Comparison of ENCODE assay signal across 21 mouse cellular contexts in genomic region chr1:130800602-130801001, GRCm38 (mm10). TPM values are rescaled to one million over a fixed set of nuclear protein-coding genes. Genes with fewer than 3 reads are reported as not detected.
"Had no signal": no experiment of that assay in that cellular context is flagged by ENCODE, and none has a peak within 500 bp of the region (broad histone marks: within the 10 kb centered on the region; RNA-seq: fewer than 3 reads in every experiment).

TSS of gene Fcamr (plus strand) at chr1:130800902.

- H3K27me3 ChIP-seq: neural tube, embryonic 12.5 days; neural tube, embryonic 13.5 days; neural tube, embryonic 15.5 days; stomach, embryonic 15.5 days had no signal

- H3K36me3 ChIP-seq: neural tube, embryonic 12.5 days; neural tube, embryonic 13.5 days; neural tube, embryonic 15.5 days; stomach, embryonic 15.5 days had no signal

- H3K9me3 ChIP-seq: neural tube, embryonic 12.5 days; neural tube, embryonic 13.5 days; neural tube, embryonic 15.5 days; stomach, embryonic 15.5 days had no signal

- H3K9ac ChIP-seq: neural tube, embryonic 12.5 days; neural tube, embryonic 13.5 days; neural tube, embryonic 15.5 days; stomach, embryonic 15.5 days had no signal

- H3K27ac ChIP-seq: neural tube, embryonic 12.5 days; neural tube, embryonic 13.5 days; neural tube, embryonic 15.5 days; stomach, embryonic 15.5 days; stomach, postnatal 0 days had no signal

- DNase-seq: retina, postnatal 1 day; right cerebral cortex, adult 18-20 months; right cerebral cortex, postnatal 14 days; right cerebral cortex, postnatal 25 days; right cerebral cortex, postnatal 4 days; spleen, adult 18-20 months; thymus, adult 18-20 months; thymus, adult 2 months; thymus, postnatal 14 days; thymus, postnatal 25 days; thymus, postnatal 36 days; thymus, postnatal 4 days had no signal

- H3K4me3 ChIP-seq: neural tube, embryonic 12.5 days; neural tube, embryonic 13.5 days; neural tube, embryonic 15.5 days; stomach, embryonic 15.5 days had no signal

- H3K4me1 ChIP-seq: neural tube, embryonic 12.5 days; neural tube, embryonic 13.5 days; neural tube, embryonic 15.5 days; stomach, embryonic 15.5 days had no signal

- H3K4me2 ChIP-seq: neural tube, embryonic 12.5 days; neural tube, embryonic 13.5 days; neural tube, embryonic 15.5 days; stomach, embryonic 15.5 days had no signal

RNA-seq across cellular contexts. Expression of gene Fcamr, which starts in this region (rescaled TPM):
- total RNA-seq: neutrophil, adult 5-6 weeks had no signal
- polyA plus RNA-seq: neural tube, embryonic 11.5 days; neural tube, embryonic 12.5 days; neural tube, embryonic 13.5 days; neural tube, embryonic 14.5 days; neural tube, embryonic 15.5 days; thymus, postnatal 0 days had no signal
